Comparison of ENCODE assay signal across 8 mouse cellular contexts in genomic region chr17:43518644-43519409, GRCm38 (mm10). TPM values are rescaled to one million over a fixed set of nuclear protein-coding genes. Genes with fewer than 3 reads are reported as not detected.
DNase-seq lines count a peak whose midpoint lies in the region; ATAC-seq lines count a peak whose summit lies in the region.

No protein-coding gene starts in this region.

- no peak overlapping the region; the same call in 1 of the 2 replicates for H3K4me2 ChIP-seq in hindbrain, embryonic 16.5 days (ENCODE audit: low read length)

- 24% methylated on average over 18 of the region's 18 CpGs for WGBS in hindbrain, embryonic 16.5 days

- no peaks in the 10 kb centered on the region for H3K4me1 ChIP-seq in hindbrain, embryonic 16.5 days (ENCODE audit: control insufficient read depth, insufficient read depth, low read depth, low read length)

- H3K27ac ChIP-seq in hindbrain, embryonic 16.5 days (ENCODE audit: low read depth, low read length), result no peak overlapping the region

- no peak overlapping the region for H3K9ac ChIP-seq in hindbrain, embryonic 16.5 days (ENCODE audit: low read depth, low read length)

- peak; percentile 91 for ATAC-seq in hindbrain, embryonic 16.5 days
- peak; percentile 91 for ATAC-seq in megakaryocyte progenitor cell, adult 5-6 weeks (replicated peaks; ENCODE audit: poor library complexity)
- ATAC-seq in activated CD4-positive, CD25-positive, alpha-beta regulatory T cell, adult 4 months, result no peak

- no peaks in the 10 kb centered on the region for H3K27me3 ChIP-seq in hindbrain, embryonic 16.5 days (replicated peaks; ENCODE audit: control insufficient read depth, insufficient read depth, low read length)

- H3K36me3 ChIP-seq in hindbrain, embryonic 16.5 days (ENCODE audit: control insufficient read depth, insufficient read depth, low read length), result no peaks in the 10 kb centered on the region

- peak; percentile 91 for DNase-seq in adipocyte (ENCODE audit: low spot score)
- peak; percentile 86 to 89 for DNase-seq in cerebellum, postnatal 10 days
- peak; percentile 52 to 62 for DNase-seq in frontal cortex, postnatal 36 days (ENCODE audit: low spot score in 2 of 2)
- peak; percentile 24 for DNase-seq in left cerebral cortex, adult 11 months (ENCODE audit: low spot score)
- peak; percentile 49 for DNase-seq in right cerebral cortex, postnatal 25 days

- no peak overlapping the region for H3K4me3 ChIP-seq in hindbrain, embryonic 16.5 days (ENCODE audit: low read length)

- H3K9me3 ChIP-seq in hindbrain, embryonic 16.5 days (ENCODE audit: control insufficient read depth, low read length), result peaks cover 9% of the 10 kb centered on the region

RNA-seq across cellular contexts. Expression of gene Mep1a, which starts 16.2 kb away (rescaled TPM):
- 0.06 and 0.20 TPM in 2 replicates for polyA plus RNA-seq in hindbrain, embryonic 16.5 days (2015; fragmentation: Nextera tagmentation; extraction: Ambion mirVana)
- total RNA-seq in megakaryocyte progenitor cell, adult 5-6 weeks (2015), result not detected in 2 replicates
- total RNA-seq in megakaryocyte progenitor cell, adult 5-6 weeks (2017), result not detected in 2 replicates
- polyA plus RNA-seq in activated CD4-positive, CD25-positive, alpha-beta regulatory T cell, adult 4 months (2017; shearing (Covaris generic)), result not detected

RNA-seq across cellular contexts. Expression of gene Ankrd66, which starts 24.6 kb away (rescaled TPM):
- polyA plus RNA-seq in hindbrain, embryonic 16.5 days (2015; fragmentation: Nextera tagmentation; extraction: Ambion mirVana), result 1.1 and 1.3 TPM in 2 replicates
- total RNA-seq in megakaryocyte progenitor cell, adult 5-6 weeks (2015), result not detected in 2 replicates
- not detected in 2 replicates for total RNA-seq in megakaryocyte progenitor cell, adult 5-6 weeks (2017)
- not detected for polyA plus RNA-seq in activated CD4-positive, CD25-positive, alpha-beta regulatory T cell, adult 4 months (2017; shearing (Covaris generic))

RNA-seq across cellular contexts. Expression of gene Pla2g7, which starts 49.1 kb away (rescaled TPM):
- 148 and 226 TPM in 2 replicates for polyA plus RNA-seq in hindbrain, embryonic 16.5 days (2015; fragmentation: Nextera tagmentation; extraction: Ambion mirVana)
- 1.3 and 2.0 TPM in 2 replicates for total RNA-seq in megakaryocyte progenitor cell, adult 5-6 weeks (2015)
- total RNA-seq in megakaryocyte progenitor cell, adult 5-6 weeks (2017), result 0.88 and 3.2 TPM in 2 replicates
- under 1 TPM in 1 of 2 experiments, not detected in 1; 0.89 TPM for polyA plus RNA-seq in activated CD4-positive, CD25-positive, alpha-beta regulatory T cell, adult 4 months (2017; shearing (Covaris generic))

Comparison
In these comparisons a context has a peak if more than half of its experiments do, and no peak if none do; other contexts are left out.
1. DNase-seq: peak in every context shown above with its lines; median percentile 91 in adipocyte; 88 in cerebellum, postnatal 10 days; 57 in frontal cortex, postnatal 36 days; 49 in right cerebral cortex, postnatal 25 days; 24 in left cerebral cortex, adult 11 months.
2. RNA of gene Pla2g7, which starts 49.1 kb away (polyA plus RNA-seq): 148 to 226 TPM in hindbrain, embryonic 16.5 days; 0.89 TPM in activated CD4-positive, CD25-positive, alpha-beta regulatory T cell, adult 4 months; every median in the first group is over 10 times any median in the second.